Mouse (Mus musculus) bone marrow macrophage, adult 2 months (primary cell): ENCODE measurements around the gene Cpeb2. TPM values are rescaled to one million over a fixed set of nuclear protein-coding genes. Genes with fewer than 3 reads are reported as not detected.

ENCODE experiments used
- H3K27ac ChIP-seq: 2 replicates; pipeline ENCODE4 v1.5.1; 2012; ENCODE audit warnings: low read depth, low read length; ENCODE audit not compliant: insufficient read depth
- H3K4me1 ChIP-seq: 2 replicates; pipeline ENCODE4 v1.6.1; 2012; ENCODE audit warnings: low read length; ENCODE audit not compliant: control insufficient read depth, insufficient read depth
- H3K4me3 ChIP-seq: 2 replicates; pipeline ENCODE4 v1.5.1; 2012; ENCODE audit warnings: mild to moderate bottlenecking, low read length, moderate library complexity; ENCODE audit not compliant: insufficient read depth
- CTCF ChIP-seq: IDR thresholded peaks from 2 replicates; pipeline ENCODE4 v1.5.1; 2012; ENCODE audit warnings: low read depth, mild to moderate bottlenecking, low read length, moderate library complexity
- POLR2A ChIP-seq: IDR thresholded peaks from 2 replicates; pipeline ENCODE4 v1.6.1; 2012; ENCODE audit warnings: mild to moderate bottlenecking, low read depth, low read length, borderline replicate concordance
- polyA plus RNA-seq: library from polyadenylated mRNA; stranded (reverse); fragments of >200 nt; gene quantifications from 2 replicates; pipeline ENCODE4 v1.2.4, GENCODE M21; 2012; ENCODE audit not compliant: missing spikeins, insufficient read depth, insufficient read length

Gene Cpeb2
- polyA plus RNA-seq, 1 experiment = 18.0 TPM

DNA sequence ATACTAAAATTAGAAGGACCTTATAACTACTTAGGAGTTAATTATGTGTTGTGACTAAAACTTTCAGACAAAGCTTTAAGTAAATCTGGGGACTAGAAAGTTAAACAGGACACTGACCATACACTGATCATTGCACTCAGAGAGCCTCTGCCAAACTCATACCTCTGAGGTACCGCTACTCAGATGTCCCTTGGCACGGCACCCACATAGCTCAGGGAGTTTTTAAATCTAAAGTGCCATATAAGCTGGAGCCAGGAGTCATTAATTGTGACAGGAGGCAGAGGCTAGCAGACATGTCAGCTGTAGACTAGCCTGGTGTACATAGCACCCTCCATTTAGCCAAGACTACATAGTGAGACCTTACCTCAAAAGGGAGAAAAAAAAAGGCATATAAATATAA is 31.7 kb downstream of the Cpeb2 start:
- no peaks in the 10 kb centered on the region for H3K4me1 ChIP-seq
- TF ChIP-seq CTCF = no peak
- no peak overlapping the region for H3K4me3 ChIP-seq
- no peak overlapping the region for H3K27ac ChIP-seq

DNA sequence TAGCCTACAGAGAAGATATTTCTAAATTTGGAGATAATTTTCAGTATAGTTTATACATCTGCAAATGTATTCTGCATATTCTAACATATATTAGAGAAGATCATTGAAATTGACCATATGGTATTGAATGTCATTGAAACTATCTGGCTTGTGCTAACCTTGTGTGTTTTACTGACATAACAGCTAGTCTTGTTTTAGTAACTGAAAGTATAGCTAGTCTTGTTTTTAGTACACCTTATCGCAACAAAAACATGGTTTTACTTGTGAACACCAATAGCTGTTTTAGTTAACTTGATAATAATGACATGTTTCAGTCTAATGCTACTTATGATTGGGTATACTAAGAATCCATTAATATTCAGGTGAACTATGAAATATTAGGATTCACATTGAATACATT is 45.0 kb downstream of the Cpeb2 start:
- H3K4me3 ChIP-seq = no peak overlapping the region
- H3K27ac ChIP-seq = no peak overlapping the region
- TF ChIP-seq CTCF (no peak), POLR2A (no peak)
- peaks cover 2% of the 10 kb centered on the region; the same call in 1 of the 2 replicates for H3K4me1 ChIP-seq

DNA sequence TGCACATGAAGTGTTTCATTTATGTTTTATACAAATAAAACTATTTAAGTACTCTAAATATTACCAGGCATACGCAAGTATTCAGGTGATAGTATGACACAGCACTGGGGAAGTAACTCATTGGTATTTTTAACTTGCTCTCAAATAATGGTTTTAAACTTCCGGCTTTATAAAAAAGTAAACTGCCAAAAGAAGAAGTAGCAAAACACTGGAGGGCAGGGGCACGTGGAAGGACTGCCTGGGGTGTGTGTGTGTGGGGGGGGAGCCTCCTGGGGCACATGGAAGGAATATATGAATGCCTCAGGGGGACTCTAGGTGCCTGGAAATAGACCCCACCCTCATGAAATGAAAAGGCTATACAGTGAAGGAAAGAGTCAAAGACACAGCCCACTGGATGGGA is 46.8 kb downstream of the Cpeb2 start:
- Histone ChIP-seq H3K4me3 (no peak overlapping the region), H3K27ac (peak overlapping the region; percentile 42), H3K4me1 (peaks cover 2% of the 10 kb centered on the region; the same call in 1 of the 2 replicates)
- TF ChIP-seq POLR2A (no peak), CTCF (no peak)

DNA sequence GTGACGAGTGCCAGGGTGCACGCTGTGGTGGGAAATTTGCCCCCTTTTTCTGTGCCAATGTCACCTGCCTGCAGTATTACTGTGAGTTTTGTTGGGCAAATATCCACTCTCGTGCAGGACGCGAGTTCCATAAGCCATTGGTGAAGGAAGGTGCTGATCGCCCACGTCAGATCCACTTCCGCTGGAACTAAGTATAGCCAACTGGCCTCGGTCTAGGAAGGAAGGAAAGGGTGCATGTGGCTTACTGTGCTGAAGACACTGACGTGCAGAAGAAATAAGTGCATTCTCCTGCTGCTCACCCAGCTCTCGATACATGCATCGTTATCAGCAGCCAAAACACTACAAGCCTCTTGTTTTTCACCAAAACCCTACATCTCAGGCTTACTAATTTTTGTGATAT is 52.8 kb downstream of the Cpeb2 start:
- Histone ChIP-seq H3K27ac (no peak overlapping the region), H3K4me1 (no peaks in the 10 kb centered on the region), H3K4me3 (no peak overlapping the region)
- TF ChIP-seq CTCF = no peak
- no peak for TF ChIP-seq POLR2A

DNA sequence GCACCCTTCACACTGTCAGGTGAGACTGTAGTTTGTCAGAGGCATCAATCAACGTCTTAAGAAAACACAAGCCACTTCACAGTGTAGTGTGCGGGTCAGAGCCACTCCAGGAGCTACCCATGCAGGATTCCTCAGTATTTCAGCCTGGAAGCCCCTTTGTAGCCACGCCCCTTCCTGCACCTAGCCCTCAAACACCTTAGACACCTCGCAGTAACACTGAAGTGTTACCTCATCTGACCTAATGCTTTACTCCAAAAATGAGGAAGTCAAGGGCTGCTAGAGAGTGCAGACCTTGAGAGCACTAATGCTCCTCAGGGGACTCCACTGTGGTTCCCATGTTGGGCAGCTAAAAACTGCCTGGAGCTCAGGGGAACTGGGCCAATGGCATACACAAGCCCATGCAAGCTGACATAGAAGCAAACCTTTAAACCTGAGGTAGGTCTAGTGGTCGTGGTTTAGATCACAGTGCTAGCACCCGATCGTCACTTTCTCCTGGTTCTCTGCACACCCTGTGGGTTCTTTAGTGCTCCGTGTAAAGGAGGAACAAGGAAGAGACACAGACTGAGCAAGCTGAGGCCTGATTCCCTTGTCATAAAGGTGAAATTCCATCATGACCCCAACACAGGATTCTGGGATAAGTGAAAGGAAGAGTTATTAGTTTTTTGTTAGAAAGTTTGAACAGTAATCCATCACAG is 56.9 kb downstream of the Cpeb2 start:
- H3K27ac ChIP-seq = no peak overlapping the region
- H3K4me3 ChIP-seq = no peak overlapping the region
- 0 out of 2 replicates have a peak, but pooled peaks cover 2% of the 10 kb centered on the region for H3K4me1 ChIP-seq
- no peak for TF ChIP-seq POLR2A
- TF ChIP-seq CTCF = no peak

DNA sequence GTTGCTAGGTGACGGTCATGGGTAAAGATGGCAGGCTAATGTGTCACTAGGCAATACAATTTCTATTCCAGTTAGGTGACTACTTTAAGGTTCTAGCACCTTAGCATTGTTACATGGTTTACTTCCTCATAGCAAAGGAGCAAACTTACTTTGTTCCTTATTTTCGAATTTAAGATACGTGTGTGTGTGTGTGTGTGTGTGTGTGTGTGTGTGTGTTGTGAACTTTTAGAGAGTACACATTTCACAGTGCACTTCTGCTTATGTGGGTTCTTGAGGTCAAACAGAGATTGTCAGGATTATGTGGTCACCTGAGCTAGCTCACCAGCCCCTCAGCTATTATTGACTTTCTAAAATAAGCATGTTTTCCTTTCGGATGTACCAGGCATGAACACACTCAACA is 60.2 kb downstream of the Cpeb2 start:
- Histone ChIP-seq H3K4me1 (0 out of 2 replicates have a peak, but pooled peaks cover 2% of the 10 kb centered on the region), H3K4me3 (no peak overlapping the region), H3K27ac (no peak overlapping the region)
- TF ChIP-seq CTCF (no peak), POLR2A (no peak)

DNA sequence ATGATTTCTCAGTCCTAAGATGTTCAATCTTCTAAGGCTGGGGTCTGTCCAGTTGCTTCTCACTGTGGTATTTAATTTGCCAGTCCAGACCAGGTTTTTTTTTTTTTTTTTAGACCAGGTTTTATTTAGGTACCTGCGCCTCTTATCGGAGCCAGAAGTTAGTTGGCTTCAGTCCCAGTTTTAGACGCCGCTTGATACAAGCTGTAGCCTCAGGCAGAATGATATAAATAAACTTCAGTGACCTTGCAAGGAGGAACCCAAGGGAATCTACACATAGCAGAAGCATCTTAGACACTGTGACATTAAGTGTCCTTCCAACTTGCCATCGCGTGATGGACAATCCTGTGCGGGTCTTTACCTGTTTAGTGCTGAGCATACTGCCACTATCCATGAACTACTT is 64.5 kb downstream of the Cpeb2 start:
- H3K4me1 ChIP-seq = 0 out of 2 replicates have a peak, but pooled peaks cover 2% of the 10 kb centered on the region
- no peak overlapping the region for H3K4me3 ChIP-seq
- TF ChIP-seq CTCF (no peak), POLR2A (no peak)
- no peak overlapping the region for H3K27ac ChIP-seq

DNA sequence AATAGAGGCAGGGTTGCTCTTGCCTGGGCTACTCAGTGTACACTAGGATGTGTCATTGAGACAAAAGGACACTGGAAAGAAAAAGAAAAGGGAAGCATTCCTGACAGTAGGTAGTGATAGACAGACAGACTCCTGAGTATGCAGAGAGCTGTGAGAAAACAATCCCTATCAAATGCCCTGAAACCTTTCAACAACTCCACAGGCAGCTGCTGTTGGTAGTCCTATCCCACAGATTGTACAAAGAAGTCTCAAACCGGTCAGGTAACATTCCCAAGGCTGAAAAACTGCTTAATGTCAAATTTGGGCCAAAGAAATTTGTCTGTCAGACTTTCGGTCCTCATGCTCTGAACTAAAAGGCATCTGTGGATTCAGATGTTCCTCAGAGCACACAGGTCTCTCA is 66.0 kb downstream of the Cpeb2 start:
- TF ChIP-seq CTCF (no peak), POLR2A (no peak)
- no peak overlapping the region for H3K4me3 ChIP-seq
- H3K27ac ChIP-seq = no peak overlapping the region
- no peaks in the 10 kb centered on the region for H3K4me1 ChIP-seq

DNA sequence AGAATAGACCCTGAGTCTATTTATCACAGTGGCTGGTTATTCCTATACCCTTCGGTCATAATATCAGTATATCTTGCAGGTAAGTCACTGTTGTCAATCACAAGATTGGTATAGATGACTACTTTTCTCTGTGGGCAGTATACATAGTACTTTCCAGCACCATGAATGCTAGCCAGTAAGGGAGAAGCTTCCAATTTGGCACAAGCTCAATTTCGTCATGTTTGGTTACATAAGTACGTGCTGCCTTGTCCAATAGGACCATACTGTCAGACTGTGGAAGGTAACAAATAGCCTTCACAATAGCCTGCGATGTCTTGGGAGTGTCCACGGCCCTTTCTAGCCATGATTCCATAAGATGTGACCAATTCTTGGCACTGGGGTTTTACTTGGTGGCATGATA is 67.1 kb downstream of the Cpeb2 start:
- H3K4me3 ChIP-seq = no peak overlapping the region
- no peaks in the 10 kb centered on the region for H3K4me1 ChIP-seq
- H3K27ac ChIP-seq = no peak overlapping the region
- TF ChIP-seq CTCF (no peak), POLR2A (no peak)

DNA sequence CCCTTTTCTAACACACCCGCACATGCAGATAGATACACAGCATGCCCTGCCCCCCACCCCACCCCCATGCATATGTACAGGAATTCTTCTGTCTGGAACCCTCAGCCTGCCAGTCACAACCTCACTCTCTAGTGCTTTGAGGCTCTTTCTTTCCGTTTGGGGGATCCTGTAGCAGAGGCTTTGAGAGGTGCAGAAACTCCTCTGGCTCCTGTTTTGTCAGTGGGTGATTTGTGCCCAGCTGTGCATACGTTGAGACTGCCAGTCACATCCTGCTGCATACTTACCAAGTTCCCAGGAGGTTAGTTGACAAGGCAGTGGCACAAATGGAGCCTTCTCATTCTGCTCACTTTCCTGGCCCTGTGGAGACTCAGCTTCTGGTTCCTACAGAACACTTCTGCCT is 68.0 kb downstream of the Cpeb2 start:
- H3K4me3 ChIP-seq = no peak overlapping the region
- TF ChIP-seq CTCF (no peak), POLR2A (no peak)
- no peak overlapping the region for H3K27ac ChIP-seq
- H3K4me1 ChIP-seq = no peaks in the 10 kb centered on the region

DNA sequence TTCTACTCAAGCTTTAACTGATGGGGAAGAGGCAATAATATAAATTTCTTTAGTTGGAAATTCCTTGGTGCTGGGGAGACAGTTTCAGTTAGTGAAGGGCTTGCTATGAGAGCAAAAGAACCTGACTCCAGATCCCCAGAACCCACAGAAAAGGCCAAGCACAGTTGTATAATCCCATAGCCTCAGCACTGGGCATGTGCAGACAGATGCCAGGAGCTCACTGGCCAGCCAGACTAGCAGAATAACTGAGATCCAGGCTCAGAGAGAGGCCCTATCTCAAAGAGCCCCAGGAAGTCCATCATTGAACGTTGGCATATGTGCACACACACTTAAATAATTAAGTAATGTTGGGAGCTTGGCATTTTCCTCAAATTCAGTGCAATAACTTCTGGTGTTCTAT is 70.5 kb downstream of the Cpeb2 start:
- Histone ChIP-seq H3K4me3 (no peak overlapping the region), H3K27ac (no peak overlapping the region), H3K4me1 (no peaks in the 10 kb centered on the region)
- no peak for TF ChIP-seq CTCF
- no peak for TF ChIP-seq POLR2A
